Mouse (Mus musculus) forebrain, embryonic 13.5 days (tissue): Measurements from ENCODE around the gene Syne1. TPM values are rescaled to one million over a fixed set of nuclear protein-coding genes. Genes with fewer than 3 reads are reported as not detected.

Source experiments
- ATAC-seq: fragments of 200-750 bp; cut with Nextera tagmentation; 2 replicates; pipeline ENCODE4 v1.8.0; 2017
- H3K27ac ChIP-seq: fragments of 300-500 bp; sonication (generic); 2 replicates; pipeline ENCODE4 v1.5.1; 2015; ENCODE audit warnings: inconsistent platforms, mild to moderate bottlenecking, moderate library complexity
- H3K27me3 ChIP-seq: fragments of 300-500 bp; sonication (generic); 2 replicates; pipeline ENCODE4 v1.6.1; 2015; ENCODE audit warnings: mild to moderate bottlenecking, inconsistent platforms
- H3K36me3 ChIP-seq: fragments of 300-500 bp; sonication (generic); 2 replicates; pipeline ENCODE4 v1.6.1; 2015; ENCODE audit warnings: mild to moderate bottlenecking, inconsistent platforms; ENCODE audit not compliant: poor library complexity, severe bottlenecking
- H3K4me1 ChIP-seq: fragments of 300-500 bp; sonication (generic); 2 replicates; pipeline ENCODE4 v1.6.1; 2015; ENCODE audit warnings: inconsistent platforms
- H3K4me2 ChIP-seq: fragments of 300-500 bp; sonication (generic); 2 replicates; pipeline ENCODE4 v1.6.1; 2015; ENCODE audit warnings: inconsistent platforms, mild to moderate bottlenecking, moderate library complexity
- H3K4me3 ChIP-seq: fragments of 300-500 bp; sonication (generic); 2 replicates; pipeline ENCODE4 v1.5.1; 2015; ENCODE audit warnings: mild to moderate bottlenecking, inconsistent platforms
- H3K9ac ChIP-seq: fragments of 300-500 bp; sonication (generic); 2 replicates; pipeline ENCODE4 v1.6.1; 2015; ENCODE audit warnings: mild to moderate bottlenecking, inconsistent platforms
- H3K9me3 ChIP-seq: fragments of 300-500 bp; sonication (generic); replicated peaks from 2 replicates; pipeline ENCODE4 v1.6.1; 2016; ENCODE audit warnings: inconsistent platforms
- WGBS: fragments of 180-500 bp; shearing (Covaris S2); methylation state at CpG from one replicate; pipeline ENCODE4 v1.1.7; 2015; 5-methylcytosine and 5-hydroxymethylcytosine counted together
- polyA plus RNA-seq: library from polyadenylated mRNA; unstranded; fragments of >200 nt; fragmentation: Nextera tagmentation; extraction: Ambion mirVana; gene quantifications from 2 replicates; pipeline ENCODE4 v1.2.1, GENCODE M21; 2015

Gene Syne1
- polyA plus RNA-seq, result 2.4 and 3.4 TPM in 2 replicates

DNA sequence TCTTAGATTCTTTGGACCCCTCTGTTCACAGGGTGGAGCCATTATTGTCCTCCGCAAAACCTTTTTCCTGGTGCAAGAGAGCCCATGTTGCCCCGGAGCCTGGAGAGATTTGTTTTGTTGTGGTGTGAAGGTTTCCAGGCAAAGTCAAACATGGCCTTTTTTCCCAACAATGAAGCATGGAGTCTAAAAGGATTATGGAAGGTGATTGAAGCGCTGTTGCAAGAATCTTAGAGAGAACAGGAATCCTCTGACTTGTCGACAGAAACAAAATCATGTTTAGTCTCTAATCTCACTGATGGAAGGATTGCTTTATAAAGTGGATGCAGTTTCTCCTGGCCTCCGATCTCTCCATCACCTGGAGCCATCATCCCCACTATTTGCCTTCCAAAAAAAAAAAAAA, at the start of gene Syne1:
Syne1 (minus strand) TSS at position 101 of the 400 bp plus-strand sequence.
- H3K4me3 ChIP-seq, result peak within 1 kb of the TSS; percentile 61
- 42% methylated on average over 5 of the region's 5 CpGs for WGBS
- no peaks in the 10 kb centered on the region for H3K36me3 ChIP-seq
- H3K9me3 ChIP-seq, result no peaks in the 10 kb centered on the region
- H3K4me1 ChIP-seq, result peaks cover 6% of the 10 kb centered on the region
- 0 out of 2 replicates have a peak, but pooled peaks cover 2% of the 10 kb centered on the region for H3K27me3 ChIP-seq
- H3K27ac ChIP-seq, result peak within 1 kb of the TSS; percentile 10; the same call in 1 of the 2 replicates
- ATAC-seq, result no peak
- peak within 1 kb of the TSS; percentile 71 for H3K9ac ChIP-seq
- H3K4me2 ChIP-seq, result peak within 1 kb of the TSS; percentile 92

DNA sequence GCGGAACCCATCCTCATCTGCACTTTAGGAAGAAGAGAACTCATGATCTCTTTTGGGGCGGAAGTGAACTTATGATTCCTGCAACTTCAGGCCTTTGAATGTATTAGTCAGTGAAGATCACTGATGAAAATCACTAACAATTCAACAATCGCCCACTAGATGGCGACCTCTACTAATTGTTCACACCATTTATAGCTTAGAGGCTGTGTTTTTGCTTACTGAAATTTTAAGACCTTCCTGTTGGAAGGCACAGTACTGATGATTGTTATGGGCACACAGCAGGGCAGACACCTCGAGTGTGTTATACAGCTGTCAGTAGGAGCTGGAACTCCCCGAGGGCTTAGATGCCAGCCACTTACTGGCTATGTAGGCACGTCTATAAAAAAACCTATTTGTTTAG, 48.8 kb upstream of the Syne1 start:
- no peaks in the 10 kb centered on the region for H3K4me1 ChIP-seq
- H3K9me3 ChIP-seq, result no peaks in the 10 kb centered on the region
- H3K9ac ChIP-seq, result no peak overlapping the region
- no peaks in the 10 kb centered on the region for H3K36me3 ChIP-seq
- 20% methylated on average over 7 of the region's 7 CpGs for WGBS
- no peak overlapping the region for H3K4me2 ChIP-seq
- peak; percentile 94 for ATAC-seq
- H3K4me3 ChIP-seq, result no peak overlapping the region
- H3K27ac ChIP-seq, result no peak overlapping the region
- H3K27me3 ChIP-seq, result no peaks in the 10 kb centered on the region

DNA sequence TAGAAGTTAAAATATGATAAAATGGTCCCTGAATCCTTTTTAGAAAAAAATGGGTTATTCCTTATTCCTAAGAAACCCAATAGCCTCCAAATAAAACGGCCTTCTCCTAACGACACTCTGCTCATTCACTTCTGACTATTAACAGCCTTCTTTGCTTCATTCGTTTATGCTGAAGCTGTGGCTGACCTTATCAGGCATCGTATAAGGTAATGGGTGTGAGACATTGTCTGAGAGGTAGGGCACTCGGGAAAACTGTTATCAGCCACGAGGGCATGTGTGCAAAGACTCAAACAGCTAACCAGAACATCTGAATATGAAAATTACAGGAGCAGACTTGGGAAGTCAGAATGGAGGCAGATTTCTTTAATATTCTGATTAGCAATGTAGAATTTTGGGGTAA, 45.3 kb upstream of the Syne1 start:
- H3K27me3 ChIP-seq, result no peaks in the 10 kb centered on the region
- H3K9me3 ChIP-seq, result no peaks in the 10 kb centered on the region
- H3K9ac ChIP-seq, result no peak overlapping the region
- H3K36me3 ChIP-seq, result no peaks in the 10 kb centered on the region
- no peak for ATAC-seq
- no peak overlapping the region for H3K4me3 ChIP-seq
- H3K4me1 ChIP-seq, result no peaks in the 10 kb centered on the region
- H3K27ac ChIP-seq, result no peak overlapping the region
- H3K4me2 ChIP-seq, result no peak overlapping the region
- 63% methylated on average over 6 of the region's 6 CpGs for WGBS

DNA sequence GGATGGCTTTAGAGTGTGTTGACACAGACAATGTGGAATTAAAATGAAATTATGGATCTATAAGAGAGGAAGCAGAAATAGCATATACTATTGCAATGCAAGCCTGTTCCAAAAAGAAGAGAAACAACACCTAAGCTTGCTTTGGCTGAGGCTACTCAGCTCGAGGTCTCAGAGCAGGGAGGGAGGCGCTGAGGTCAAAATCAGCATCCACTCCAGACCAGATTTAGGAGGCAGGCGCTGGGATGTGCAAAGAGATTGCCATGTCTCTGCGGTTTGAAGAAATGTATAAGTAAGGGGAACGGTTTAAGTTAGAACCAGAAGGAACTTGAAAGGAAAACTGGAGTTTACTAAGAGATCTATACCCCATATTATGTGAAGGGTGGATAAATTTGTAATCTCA, 43.2 kb upstream of the Syne1 start:
- no peaks in the 10 kb centered on the region for H3K4me1 ChIP-seq
- H3K9me3 ChIP-seq, result no peaks in the 10 kb centered on the region
- H3K4me2 ChIP-seq, result no peak overlapping the region
- WGBS, result 76% methylated on average over 5 of the region's 5 CpGs
- H3K27ac ChIP-seq, result no peak overlapping the region
- H3K27me3 ChIP-seq, result no peaks in the 10 kb centered on the region
- H3K4me3 ChIP-seq, result no peak overlapping the region
- no peak for ATAC-seq
- no peak overlapping the region for H3K9ac ChIP-seq
- no peaks in the 10 kb centered on the region for H3K36me3 ChIP-seq

DNA sequence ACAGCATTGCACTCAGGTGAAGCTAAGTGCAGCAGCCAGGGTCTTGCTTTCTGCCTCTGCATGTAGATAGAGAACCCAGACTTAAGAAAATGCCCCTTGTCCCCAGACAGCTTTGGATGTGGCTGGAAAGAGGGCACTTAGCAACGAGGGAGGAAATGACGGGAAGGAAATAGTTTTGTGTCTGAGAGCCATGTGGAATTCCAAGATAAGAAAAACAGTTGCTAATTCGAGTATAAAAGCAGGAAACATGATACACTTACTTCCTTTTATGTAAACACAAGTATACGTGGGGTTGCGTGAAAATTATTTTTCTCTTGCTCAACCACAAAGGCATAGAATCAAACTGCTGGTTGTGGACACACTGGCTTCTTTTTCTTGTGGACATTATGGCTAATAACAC, 42.2 kb upstream of the Syne1 start, which contains the start of gene Myct1:
Myct1 (plus strand) TSS at position 312 of the 400 bp plus-strand sequence.
- WGBS, result 69% methylated on average over 5 of the region's 5 CpGs
- ATAC-seq, result no peak
- Histone ChIP-seq H3K4me2 (no peak within 1 kb of the TSS), H3K4me1 (no peaks in the 10 kb centered on the region), H3K4me3 (no peak within 1 kb of the TSS), H3K27me3 (no peaks in the 10 kb centered on the region), H3K27ac (no peak within 1 kb of the TSS), H3K9ac (no peak within 1 kb of the TSS), H3K9me3 (no peaks in the 10 kb centered on the region), H3K36me3 (no peaks in the 10 kb centered on the region)

DNA sequence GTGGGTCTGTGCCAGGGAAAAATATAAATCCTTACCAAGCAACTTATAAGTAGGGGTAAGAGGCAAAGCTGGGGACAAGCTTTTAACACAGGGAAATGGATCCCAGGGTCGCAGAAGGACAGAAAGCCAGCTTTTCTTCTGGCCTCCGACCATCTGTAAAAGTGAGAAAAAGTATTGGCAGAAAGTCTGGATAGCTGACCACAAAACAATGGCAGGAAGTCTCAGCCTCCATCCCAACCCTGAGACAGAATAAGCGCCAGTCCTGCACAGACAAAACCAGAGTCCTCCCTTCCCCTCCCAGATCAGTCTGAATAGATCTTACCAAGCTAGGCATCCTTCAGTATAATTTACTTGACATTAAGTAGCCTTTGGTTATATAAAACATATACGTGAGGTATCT, 40.7 kb upstream of the Syne1 start:
- Histone ChIP-seq H3K4me1 (no peaks in the 10 kb centered on the region), H3K9ac (no peak overlapping the region), H3K4me3 (no peak overlapping the region), H3K27ac (no peak overlapping the region), H3K4me2 (no peak overlapping the region), H3K36me3 (no peaks in the 10 kb centered on the region), H3K9me3 (no peaks in the 10 kb centered on the region), H3K27me3 (no peaks in the 10 kb centered on the region)
- no peak for ATAC-seq
- 82% methylated on average over 4 of the region's 4 CpGs for WGBS

DNA sequence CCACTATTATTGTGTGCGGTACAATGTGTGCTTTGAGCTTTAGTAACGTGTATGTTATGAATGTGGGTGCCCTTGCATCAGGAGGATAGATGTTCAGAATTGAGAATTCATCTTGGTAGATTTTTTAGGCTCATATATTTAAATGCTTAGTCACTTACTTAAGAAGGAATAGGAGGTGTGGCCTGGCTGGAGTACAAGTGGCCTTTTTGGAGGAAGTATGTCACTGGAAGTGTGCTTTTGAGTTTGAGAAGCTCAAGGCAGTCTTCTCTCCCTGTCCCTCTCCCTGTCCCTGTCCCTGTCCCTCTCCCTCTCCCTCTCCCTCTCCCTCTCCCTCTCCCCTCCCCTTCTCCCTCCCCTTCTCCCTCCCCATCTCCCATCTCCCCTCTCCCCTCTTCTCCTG, 39.8 kb upstream of the Syne1 start:
- no peak for ATAC-seq
- 83% methylated on average over 2 of the region's 2 CpGs for WGBS

DNA sequence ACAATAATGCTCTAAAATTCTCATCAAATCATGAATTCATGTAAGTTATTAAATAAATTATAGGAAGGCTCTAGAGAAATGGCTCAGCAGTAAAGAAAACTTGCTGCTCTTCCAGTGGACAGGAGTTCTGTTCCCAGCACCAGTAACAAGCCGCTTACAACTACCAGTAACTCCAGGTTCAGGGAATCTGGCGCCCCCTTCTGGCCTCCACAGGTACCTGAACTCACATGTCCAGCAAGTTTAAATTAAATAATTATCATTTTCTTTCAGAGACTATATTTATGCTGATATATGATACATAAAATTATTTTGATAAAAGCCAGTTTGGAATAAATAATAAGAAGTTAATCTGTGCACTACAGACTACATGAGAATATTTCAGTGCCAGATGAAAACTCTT, 22.0 kb upstream of the Syne1 start:
- Histone ChIP-seq H3K4me3 (no peak overlapping the region), H3K27ac (no peak overlapping the region), H3K27me3 (no peaks in the 10 kb centered on the region), H3K36me3 (no peaks in the 10 kb centered on the region), H3K4me1 (no peaks in the 10 kb centered on the region), H3K9me3 (no peaks in the 10 kb centered on the region), H3K9ac (no peak overlapping the region), H3K4me2 (no peak overlapping the region)
- 63% methylated on average over 2 of the region's 2 CpGs for WGBS
- ATAC-seq, result no peak

More for the DNA sequence above, 39.8 kb upstream of the Syne1 start:
- H3K4me3 ChIP-seq, result no peak overlapping the region
- no peaks in the 10 kb centered on the region for H3K27me3 ChIP-seq
- no peak overlapping the region for H3K27ac ChIP-seq
- no peak overlapping the region for H3K4me2 ChIP-seq
- H3K9me3 ChIP-seq, result no peaks in the 10 kb centered on the region
- no peak overlapping the region for H3K9ac ChIP-seq
- H3K4me1 ChIP-seq, result no peaks in the 10 kb centered on the region
- no peaks in the 10 kb centered on the region for H3K36me3 ChIP-seq

DNA sequence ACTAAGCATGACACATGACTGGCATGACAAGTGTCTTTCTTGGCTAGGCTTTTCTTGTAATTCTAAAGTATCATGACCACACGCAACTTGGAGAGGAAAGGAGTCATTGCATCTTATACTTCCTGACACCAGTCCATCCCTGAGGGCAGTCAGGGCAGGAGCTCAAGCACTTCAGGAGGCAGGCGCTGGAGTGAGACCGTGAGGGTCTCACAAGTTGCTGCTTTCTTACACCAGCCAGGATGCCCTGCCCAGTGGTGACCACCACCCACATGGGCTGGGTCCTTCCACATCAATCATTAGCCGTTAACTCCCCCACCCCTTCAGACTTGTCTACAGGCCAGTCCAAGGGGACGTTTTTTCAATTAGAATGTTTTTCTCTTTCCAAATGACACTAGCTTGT, 20.1 kb upstream of the Syne1 start:
- H3K9ac ChIP-seq, result no peak overlapping the region
- H3K4me1 ChIP-seq, result no peaks in the 10 kb centered on the region
- no peak overlapping the region for H3K27ac ChIP-seq
- no peak overlapping the region for H3K4me2 ChIP-seq
- 78% methylated on average over 5 of the region's 5 CpGs for WGBS
- H3K4me3 ChIP-seq, result no peak overlapping the region
- no peaks in the 10 kb centered on the region for H3K9me3 ChIP-seq
- H3K27me3 ChIP-seq, result no peaks in the 10 kb centered on the region
- ATAC-seq, result no peak
- no peaks in the 10 kb centered on the region for H3K36me3 ChIP-seq

DNA sequence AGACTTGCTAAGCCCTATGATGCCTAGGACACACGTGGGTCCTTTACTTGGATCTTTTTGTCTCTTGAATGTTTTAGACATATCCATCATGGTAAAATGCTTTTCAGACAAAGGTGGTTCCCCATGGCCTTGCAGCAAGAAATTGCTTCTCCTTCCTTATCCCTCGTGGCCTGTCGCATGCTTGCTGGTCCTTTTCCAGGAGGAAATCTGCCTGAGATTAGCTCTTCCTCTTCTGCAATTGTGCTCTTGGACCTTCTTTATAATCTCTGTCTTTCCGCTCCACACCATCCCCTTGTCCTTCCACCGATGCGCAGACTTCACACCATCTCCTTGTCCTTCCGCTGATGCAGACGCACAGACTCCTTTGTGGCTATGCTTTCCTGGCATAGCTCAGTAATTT, 18.8 kb upstream of the Syne1 start:
- no peaks in the 10 kb centered on the region for H3K9me3 ChIP-seq
- no peak overlapping the region for H3K27ac ChIP-seq
- 86% methylated on average over 8 of the region's 8 CpGs for WGBS
- no peak overlapping the region for H3K4me2 ChIP-seq
- no peaks in the 10 kb centered on the region for H3K27me3 ChIP-seq
- no peak for ATAC-seq
- no peaks in the 10 kb centered on the region for H3K36me3 ChIP-seq
- H3K4me1 ChIP-seq, result no peaks in the 10 kb centered on the region
- no peak overlapping the region for H3K4me3 ChIP-seq
- H3K9ac ChIP-seq, result no peak overlapping the region

DNA sequence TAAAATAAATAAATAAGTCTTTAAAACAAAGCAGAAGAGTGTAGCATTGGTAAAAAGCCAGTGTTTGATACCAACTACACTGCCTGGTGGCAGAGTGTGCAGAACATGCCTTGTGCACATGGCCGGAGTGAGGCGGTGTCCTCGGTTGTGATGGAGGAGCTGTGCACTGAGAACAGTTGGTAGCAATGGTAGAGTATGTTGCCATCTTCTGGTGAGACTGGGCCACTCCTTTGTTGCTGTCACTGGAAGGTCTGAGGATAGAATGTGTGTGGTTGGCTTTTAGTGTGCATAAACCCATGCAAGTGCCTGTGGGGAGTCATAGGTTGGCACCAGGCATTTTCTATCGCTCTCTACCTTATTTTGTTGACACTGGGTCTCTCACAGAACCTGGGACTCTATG, 17.7 kb upstream of the Syne1 start:
- H3K9me3 ChIP-seq, result no peaks in the 10 kb centered on the region
- ATAC-seq, result no peak
- 98% methylated on average over 4 of the region's 4 CpGs for WGBS
- H3K36me3 ChIP-seq, result no peaks in the 10 kb centered on the region
- H3K9ac ChIP-seq, result no peak overlapping the region
- no peak overlapping the region for H3K27ac ChIP-seq
- no peak overlapping the region for H3K4me3 ChIP-seq
- H3K27me3 ChIP-seq, result no peaks in the 10 kb centered on the region
- H3K4me2 ChIP-seq, result no peak overlapping the region
- no peaks in the 10 kb centered on the region for H3K4me1 ChIP-seq

DNA sequence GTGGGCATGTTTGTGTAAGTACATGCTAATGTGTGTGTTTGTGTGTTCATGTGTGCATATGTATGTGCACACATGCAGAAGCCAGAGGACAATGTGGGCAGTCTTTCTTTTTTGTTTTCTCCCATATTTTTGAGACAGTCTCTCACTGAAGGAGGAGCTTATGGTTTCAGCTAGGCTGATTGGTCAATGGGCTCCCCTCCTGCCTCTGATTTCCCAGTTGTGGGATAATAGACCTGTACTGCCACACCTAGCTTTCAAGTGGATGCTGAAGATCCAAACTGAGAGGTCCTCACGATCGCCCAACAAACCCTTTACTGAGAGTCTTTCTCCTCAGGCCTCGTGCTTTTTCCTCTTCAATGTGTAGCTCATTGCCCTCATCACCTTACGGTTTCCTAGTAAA, 10.4 kb upstream of the Syne1 start:
- 89% methylated on average over 4 of the region's 4 CpGs for WGBS
- H3K9me3 ChIP-seq, result no peaks in the 10 kb centered on the region
- no peak overlapping the region for H3K4me2 ChIP-seq
- no peaks in the 10 kb centered on the region for H3K27me3 ChIP-seq
- no peak for ATAC-seq
- H3K27ac ChIP-seq, result no peak overlapping the region
- H3K9ac ChIP-seq, result no peak overlapping the region
- no peaks in the 10 kb centered on the region for H3K4me1 ChIP-seq
- no peaks in the 10 kb centered on the region for H3K36me3 ChIP-seq
- H3K4me3 ChIP-seq, result no peak overlapping the region

DNA sequence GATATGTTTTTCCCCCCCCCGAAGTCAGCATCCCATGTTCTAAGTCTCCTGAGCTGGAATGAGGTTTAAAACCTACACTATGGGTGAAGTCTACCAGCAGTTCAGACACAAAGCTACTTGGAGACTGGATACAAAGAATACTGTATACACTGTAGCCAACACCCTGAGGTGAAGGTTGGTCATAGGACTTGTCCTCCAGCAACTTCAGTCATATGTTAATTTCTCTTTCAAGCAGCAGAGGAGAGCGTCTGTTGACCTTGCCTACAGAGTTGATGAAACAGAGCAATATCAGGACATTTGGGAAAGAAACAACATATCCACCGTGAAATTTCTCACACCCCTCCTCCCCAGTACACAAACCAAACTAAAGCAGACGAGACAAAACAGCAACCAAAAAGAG, 9.2 kb upstream of the Syne1 start:
- no peak for ATAC-seq

More for the DNA sequence above, 9.2 kb upstream of the Syne1 start:
- no peak overlapping the region for H3K4me3 ChIP-seq
- WGBS, result 87% methylated on average over 4 of the region's 4 CpGs
- no peak overlapping the region for H3K27ac ChIP-seq
- no peaks in the 10 kb centered on the region for H3K4me1 ChIP-seq
- H3K9ac ChIP-seq, result no peak overlapping the region
- no peaks in the 10 kb centered on the region for H3K27me3 ChIP-seq
- H3K9me3 ChIP-seq, result no peaks in the 10 kb centered on the region
- no peak overlapping the region for H3K4me2 ChIP-seq
- no peaks in the 10 kb centered on the region for H3K36me3 ChIP-seq
